Mouse (Mus musculus) C2C12 (cell line): Measurements from ENCODE around the gene Chid1. TPM values are rescaled to one million over a fixed set of nuclear protein-coding genes. Genes with fewer than 3 reads are reported as not detected.

ENCODE experiments used
- H3K27me3 ChIP-seq: one replicate; pipeline ENCODE4 v1.6.1; 2011; ENCODE audit not compliant: control insufficient read depth, insufficient read depth, insufficient read length
- H3K36me3 ChIP-seq: one replicate; pipeline ENCODE4 v1.6.1; 2011; ENCODE audit not compliant: control insufficient read depth, insufficient read depth
- H3K4me3 ChIP-seq: one replicate; pipeline ENCODE4 v1.5.1; 2011; ENCODE audit warnings: mild to moderate bottlenecking, control low read depth; ENCODE audit not compliant: poor library complexity, insufficient read depth, severe bottlenecking
- H3K79me2 ChIP-seq: one replicate; pipeline ENCODE4 v1.6.1; 2011; ENCODE audit not compliant: control insufficient read depth, insufficient read depth
- H3K79me3 ChIP-seq: one replicate; pipeline ENCODE4 v1.6.1; 2011; ENCODE audit warnings: low read depth, control low read depth
- H3ac ChIP-seq: one replicate; pipeline ENCODE3; 2011; ENCODE audit warnings: low read depth; ENCODE audit not compliant: control insufficient read depth, insufficient read length
- CEBPB ChIP-seq: IDR thresholded peaks from one replicate; pipeline ENCODE4 v1.6.1; 2011; ENCODE audit warnings: low read depth, mild to moderate bottlenecking, control low read depth, moderate library complexity
- CTCF ChIP-seq: IDR thresholded peaks from one replicate; pipeline ENCODE4 v1.5.1; 2011; ENCODE audit not compliant: control insufficient read depth, insufficient read depth, insufficient read length
- FOSL1 ChIP-seq: IDR thresholded peaks from one replicate; pipeline ENCODE4 v1.8.0; 2011; ENCODE audit warnings: mild to moderate bottlenecking, low read length; ENCODE audit not compliant: poor library complexity, insufficient read depth, severe bottlenecking
- MAX ChIP-seq: IDR thresholded peaks from one replicate; pipeline ENCODE4 v1.6.1; 2011; ENCODE audit warnings: mild to moderate bottlenecking, control low read depth
- MYOD1 ChIP-seq: IDR thresholded peaks from one replicate; pipeline ENCODE4 v1.6.1; 2011; ENCODE audit warnings: low read depth; ENCODE audit not compliant: control insufficient read depth, insufficient read length
- MYOG ChIP-seq: IDR thresholded peaks from one replicate; pipeline ENCODE4 v1.6.1; 2011; ENCODE audit not compliant: control insufficient read depth, insufficient read length; ENCODE audit errors: extremely low read depth
- USF1 ChIP-seq: IDR thresholded peaks from one replicate; pipeline ENCODE4 v1.6.1; 2011; ENCODE audit warnings: low read depth, mild to moderate bottlenecking, control low read depth, moderate library complexity
- polyA plus RNA-seq: library from polyadenylated mRNA; unstranded; fragments of >200 nt; fragmentation: generic; extraction: Trizol; gene quantifications from one replicate; pipeline ENCODE4 v1.2.1, GENCODE M21; 2012; ENCODE audit warnings: missing spikeins

Chid1 gene
- polyA plus RNA-seq, 1 experiment, result 27.4 TPM

DNA sequence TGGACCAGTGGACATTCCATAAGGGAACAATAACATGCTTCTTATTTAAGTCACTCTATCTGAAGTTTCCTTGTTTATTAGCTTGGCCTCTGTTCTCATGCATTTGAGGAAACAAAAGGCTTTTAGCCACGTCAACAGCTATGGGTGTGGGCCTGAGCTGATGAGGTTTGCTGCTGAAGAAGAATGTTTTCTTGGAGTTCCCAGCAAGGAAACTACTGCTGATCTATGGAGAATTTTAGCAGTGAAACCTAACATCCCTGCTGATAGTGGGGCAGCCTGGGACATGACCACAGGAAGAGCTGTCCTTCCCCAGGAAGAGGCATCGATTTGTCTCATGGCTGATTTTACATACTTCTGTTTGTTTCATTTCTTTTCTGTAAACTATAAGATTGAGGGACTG is 10.8 kb upstream of the Chid1 start:
- TF ChIP-seq MYOD1 (no peak), FOSL1 (no peak), MYOG (no peak), CEBPB (no peak), USF1 (no peak), CTCF (no peak), MAX (no peak)
- no peak overlapping the region for H3K4me3 ChIP-seq
- H3ac ChIP-seq, result no peak overlapping the region

DNA sequence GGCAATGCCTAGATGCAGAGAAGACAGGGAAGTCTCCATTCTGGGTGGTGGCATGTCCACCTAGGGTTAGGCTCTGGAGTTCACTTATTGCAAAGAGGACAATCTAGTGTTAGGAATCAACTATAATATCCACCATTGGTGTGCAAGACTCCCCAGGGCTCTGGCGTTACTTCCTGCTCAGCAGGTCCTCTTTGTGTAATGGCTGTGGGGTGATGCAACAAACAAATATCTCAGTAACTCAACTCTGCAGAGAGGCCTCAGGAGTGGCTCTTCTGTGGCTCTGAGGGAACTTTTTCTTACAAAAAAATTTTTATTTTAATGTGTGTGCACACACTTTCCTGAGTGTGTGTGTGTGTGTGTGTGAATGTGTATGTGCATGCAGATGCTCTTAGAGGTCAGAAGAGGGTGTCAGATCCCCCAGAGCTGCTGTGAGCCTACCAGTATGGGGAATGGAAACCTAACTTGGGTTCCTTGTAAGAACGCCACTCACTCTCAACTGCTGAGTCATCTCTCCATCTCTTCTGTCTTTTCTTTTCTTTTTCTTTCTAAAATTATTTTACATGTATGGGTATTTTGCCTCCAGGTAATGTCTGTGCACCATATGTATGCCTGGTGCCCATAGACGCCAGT is 9.9 kb upstream of the Chid1 start:
- Histone ChIP-seq H3K36me3 (no peaks in the 10 kb centered on the region), H3K27me3 (no peaks in the 10 kb centered on the region), H3K79me2 (no peaks in the 10 kb centered on the region), H3K4me3 (no peak overlapping the region), H3ac (no peak overlapping the region), H3K79me3 (no peaks in the 10 kb centered on the region)
- no peak for TF ChIP-seq CTCF

More for the DNA sequence above, 10.8 kb upstream of the Chid1 start:
- Histone ChIP-seq H3K27me3 (no peaks in the 10 kb centered on the region), H3K79me2 (no peaks in the 10 kb centered on the region), H3K36me3 (no peaks in the 10 kb centered on the region), H3K79me3 (no peaks in the 10 kb centered on the region)

DNA sequence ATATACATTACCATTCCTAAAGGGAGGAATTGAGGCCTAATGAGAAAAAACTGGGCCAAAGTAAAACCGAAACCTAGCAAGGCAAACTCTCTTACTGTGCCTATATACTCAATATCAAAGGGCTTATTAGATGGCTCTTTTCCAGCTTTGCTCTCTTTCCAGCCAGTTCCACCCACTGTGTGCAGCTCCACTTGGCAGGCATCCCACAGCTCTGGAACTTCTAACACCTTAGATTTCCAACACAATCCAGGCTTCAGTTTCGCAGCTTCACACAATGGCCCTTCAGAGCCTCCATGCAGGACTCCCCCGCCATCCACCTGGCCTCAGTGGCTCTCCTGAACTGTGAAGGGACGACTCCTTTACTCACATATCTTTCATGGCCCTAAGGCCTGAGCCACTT is 5.0 kb upstream of the Chid1 start:
- no peak overlapping the region for H3K4me3 ChIP-seq
- no peaks in the 10 kb centered on the region for H3K79me3 ChIP-seq
- no peaks in the 10 kb centered on the region for H3K79me2 ChIP-seq
- TF ChIP-seq USF1 (no peak), MYOG (no peak), CEBPB (no peak), MYOD1 (no peak), CTCF (no peak), FOSL1 (no peak), MAX (no peak)
- no peak overlapping the region for H3ac ChIP-seq
- H3K27me3 ChIP-seq, result no peaks in the 10 kb centered on the region
- H3K36me3 ChIP-seq, result no peaks in the 10 kb centered on the region

DNA sequence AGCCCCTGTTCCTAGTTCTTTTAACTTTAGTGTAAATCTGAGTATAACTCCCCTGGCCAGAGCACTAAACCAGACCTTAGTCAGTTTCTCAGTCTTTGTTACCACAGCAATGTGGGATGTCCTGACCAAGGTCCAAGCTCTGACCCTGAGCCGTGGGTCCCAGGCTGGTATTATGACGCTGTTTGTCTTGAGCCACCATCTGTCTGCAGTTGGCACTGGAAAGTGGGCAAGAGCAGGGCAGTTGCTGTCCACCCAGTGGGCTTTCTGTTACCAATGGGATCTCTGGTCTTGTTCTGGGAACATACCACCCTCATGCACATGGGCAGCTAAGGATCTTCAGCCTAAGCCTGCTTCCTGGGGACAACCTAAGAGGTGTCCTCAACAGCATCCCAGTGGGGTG is 2.9 kb upstream of the Chid1 start:
- Histone ChIP-seq H3K36me3 (no peaks in the 10 kb centered on the region), H3K79me2 (peaks cover 18% of the 10 kb centered on the region)

GRCm38 (mm10) chr7:141541681-141542080 is 2.0 kb upstream of the Chid1 start:
- Histone ChIP-seq H3K36me3 (no peaks in the 10 kb centered on the region), H3K4me3 (no peak overlapping the region), H3K79me3 (peaks cover 10% of the 10 kb centered on the region), H3K79me2 (peaks cover 18% of the 10 kb centered on the region), H3ac (no peak overlapping the region), H3K27me3 (no peaks in the 10 kb centered on the region)
- peak; percentile 11 for TF ChIP-seq USF1
- no peak for TF ChIP-seq MYOG
- no peak for TF ChIP-seq MYOD1
- TF ChIP-seq CTCF, result no peak
- peak; percentile 26 for TF ChIP-seq FOSL1
- TF ChIP-seq CEBPB, result no peak
- TF ChIP-seq MAX, result peak; percentile 31

More for the DNA sequence above, 2.9 kb upstream of the Chid1 start:
- Histone ChIP-seq H3ac (no peak overlapping the region), H3K27me3 (no peaks in the 10 kb centered on the region), H3K79me3 (peaks cover 10% of the 10 kb centered on the region), H3K4me3 (no peak overlapping the region)
- no peak for TF ChIP-seq USF1
- TF ChIP-seq MYOG, result no peak
- TF ChIP-seq MYOD1, result no peak
- TF ChIP-seq CTCF, result no peak
- no peak for TF ChIP-seq CEBPB
- no peak for TF ChIP-seq MAX
- no peak for TF ChIP-seq FOSL1

- H3ac ChIP-seq, result peak overlapping the region; percentile 41
- peaks cover 10% of the 10 kb centered on the region for H3K79me3 ChIP-seq
- TF ChIP-seq MYOD1, result peak; percentile 16
- TF ChIP-seq CEBPB, result no peak
- TF ChIP-seq MAX, result peak; percentile 22
- TF ChIP-seq USF1, result peak; percentile 96
- H3K27me3 ChIP-seq, result no peaks in the 10 kb centered on the region
- peak overlapping the region; percentile 44 for H3K4me3 ChIP-seq
- H3K79me2 ChIP-seq, result peaks cover 18% of the 10 kb centered on the region
- no peaks in the 10 kb centered on the region for H3K36me3 ChIP-seq
Observed at GRCm38 (mm10) chr7:141540312-141541081, 840 bp upstream of the Chid1 start.
